Mouse (Mus musculus): ENCODE data around the gene Setd6. TPM values are rescaled to one million over a fixed set of nuclear protein-coding genes. Genes with fewer than 3 reads are reported as not detected.

The Setd6 gene
- 23.6 and 23.7 TPM in 2 replicates for polyA plus RNA-seq (2015; fragmentation: Nextera tagmentation; extraction: Ambion mirVana)

DNA sequence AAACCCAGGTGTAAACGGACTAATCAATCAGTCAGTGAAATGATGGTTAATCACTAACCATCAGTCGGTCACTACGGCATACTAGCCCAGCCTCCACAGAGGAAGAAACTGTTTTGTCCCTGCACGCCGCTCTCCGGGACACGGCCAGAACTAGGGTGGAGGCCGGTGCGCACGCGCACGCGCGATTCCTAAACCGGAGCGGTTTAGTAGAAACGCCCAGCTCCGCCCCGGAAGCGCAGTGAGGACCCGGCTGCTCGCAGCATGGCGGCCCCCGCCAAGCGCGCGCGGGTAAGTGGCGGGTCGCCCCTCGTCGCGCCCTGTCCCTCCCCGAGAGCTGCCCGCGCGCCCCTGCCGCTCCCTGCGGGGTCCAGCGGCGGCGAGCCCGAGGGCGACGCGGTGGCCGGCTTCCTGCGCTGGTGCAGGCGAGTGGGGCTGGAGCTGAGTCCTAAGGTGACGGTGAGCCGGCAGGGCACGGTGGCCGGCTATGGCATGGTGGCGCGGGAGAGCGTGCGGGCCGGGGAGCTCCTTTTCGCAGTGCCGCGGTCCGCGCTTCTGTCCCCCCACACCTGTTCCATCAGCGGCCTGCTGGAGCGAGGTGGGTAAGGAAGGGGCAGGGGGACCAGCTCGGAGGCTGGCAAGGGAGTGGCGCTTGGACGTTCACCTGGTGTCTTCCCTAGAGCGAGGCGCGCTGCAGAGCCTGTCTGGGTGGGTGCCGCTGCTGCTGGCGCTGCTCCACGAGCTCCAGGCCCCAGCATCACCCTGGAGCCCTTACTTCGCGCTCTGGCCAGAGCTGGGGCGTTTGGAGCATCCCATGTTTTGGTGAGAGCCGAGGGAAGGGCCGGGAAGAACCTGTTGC lies at the start of gene Setd6:
Gene Setd6, plus strand, starts transcription at position 206 of the 856 bp plus-strand sequence.
- H3K9me3 ChIP-seq = no peaks in the 10 kb centered on the region
- H3K9ac ChIP-seq = peak within 1 kb of the TSS; percentile 84
- peak within 1 kb of the TSS; percentile 87 for H3K4me3 ChIP-seq
- peaks cover 20% of the 10 kb centered on the region for H3K4me1 ChIP-seq (replicated peaks)
- H3K36me3 ChIP-seq = peaks cover 59% of the 10 kb centered on the region
- H3K4me2 ChIP-seq = peak within 1 kb of the TSS; percentile 98
- peak within 1 kb of the TSS; percentile 81 for H3K27ac ChIP-seq
- no peaks in the 10 kb centered on the region for H3K27me3 ChIP-seq
- ATAC-seq (ENCODE audit: low FRiP score) = peak; percentile 90
- WGBS = under 1% methylated on average over 79 of the region's 79 CpGs

DNA sequence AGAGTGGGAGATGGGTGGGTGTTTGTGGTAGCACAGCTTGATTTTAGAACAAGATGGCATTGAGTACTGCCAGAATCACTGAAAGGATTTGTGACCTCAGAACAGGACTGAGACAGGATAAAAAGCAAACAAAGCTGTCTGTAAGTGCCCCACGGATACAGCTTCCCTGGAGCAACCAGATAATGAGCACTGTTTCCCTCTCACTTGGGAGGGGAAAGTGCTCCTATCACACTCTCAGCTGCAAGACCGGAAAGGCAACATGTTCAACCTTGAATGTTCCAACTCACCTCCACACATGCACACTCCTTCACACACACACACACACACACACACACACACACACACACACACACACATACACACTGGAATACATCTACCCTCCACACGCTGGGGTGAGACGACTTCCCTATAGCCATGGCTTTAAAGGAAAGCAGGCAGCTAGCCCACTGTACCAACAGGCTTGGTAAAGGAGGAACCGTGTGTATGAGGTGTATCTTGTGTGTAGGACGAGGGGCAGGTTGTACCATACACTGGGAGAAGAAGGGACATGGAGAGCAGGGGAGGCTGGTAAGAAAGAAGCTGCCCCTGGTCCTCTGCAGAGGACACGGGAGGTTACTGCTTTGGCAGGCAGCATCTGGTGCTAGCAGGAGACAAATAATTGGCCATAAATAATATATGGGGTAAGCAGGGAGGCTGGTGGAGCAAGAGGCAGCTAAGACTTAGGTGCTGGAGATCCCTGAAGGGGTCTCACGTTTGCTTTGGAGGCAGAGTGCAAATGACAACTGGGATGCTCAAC lies 47.3 kb upstream of the Setd6 start:
- Histone ChIP-seq H3K9me3 (no peaks in the 10 kb centered on the region), H3K27me3 (no peaks in the 10 kb centered on the region), H3K27ac (peak overlapping the region; percentile 55), H3K4me2 (no peak overlapping the region), H3K4me1 (replicated peaks) (peaks cover 5% of the 10 kb centered on the region), H3K4me3 (no peak overlapping the region), H3K36me3 (no peaks in the 10 kb centered on the region), H3K9ac (0 out of 2 replicates have a peak overlapping the region, but pooled peaks have one; percentile 3)
- 61% methylated on average over 8 of the region's 8 CpGs for WGBS
- no peak for ATAC-seq (ENCODE audit: low FRiP score)

DNA sequence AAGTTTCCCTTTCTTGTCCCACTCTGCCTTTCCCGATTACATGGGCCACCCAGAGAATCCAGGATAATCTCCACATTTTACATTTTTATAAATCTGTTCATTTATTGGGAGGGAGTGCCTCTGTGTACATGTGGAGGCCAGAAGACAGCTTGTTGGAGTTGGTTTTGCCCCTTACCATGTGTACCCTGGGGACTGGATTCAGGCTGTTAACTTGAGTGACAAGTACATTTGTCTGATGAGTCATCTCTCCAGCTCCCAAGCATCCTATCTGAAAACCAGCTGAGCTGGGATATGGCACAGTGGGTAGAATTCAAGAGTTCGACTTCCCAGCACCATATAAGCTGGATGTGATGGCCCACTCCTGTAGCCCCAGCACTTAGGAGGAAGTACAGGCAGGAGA lies 45.7 kb upstream of the Setd6 start:
- Histone ChIP-seq H3K9me3 (no peaks in the 10 kb centered on the region), H3K27me3 (peaks cover 6% of the 10 kb centered on the region), H3K9ac (no peak overlapping the region), H3K4me1 (replicated peaks) (peaks cover 12% of the 10 kb centered on the region), H3K36me3 (no peaks in the 10 kb centered on the region), H3K27ac (no peak overlapping the region), H3K4me2 (no peak overlapping the region), H3K4me3 (no peak overlapping the region)
- 90% methylated on average over 2 of the region's 2 CpGs for WGBS
- no peak for ATAC-seq (ENCODE audit: low FRiP score)

- Histone ChIP-seq H3K27ac (no peak overlapping the region), H3K36me3 (no peaks in the 10 kb centered on the region), H3K9me3 (no peaks in the 10 kb centered on the region), H3K4me3 (no peak overlapping the region), H3K9ac (no peak overlapping the region), H3K4me2 (no peak overlapping the region), H3K4me1 (replicated peaks) (peaks cover 14% of the 10 kb centered on the region), H3K27me3 (peaks cover 25% of the 10 kb centered on the region)
- no peak for ATAC-seq (ENCODE audit: low FRiP score)
- 86% methylated on average over 6 of the region's 6 CpGs for WGBS
Observed at GRCm38 (mm10) chr8:95671861-95672260, 43.8 kb upstream of the Setd6 start.

GRCm38 (mm10) chr8:95672811-95673210 lies 42.9 kb upstream of the Setd6 start:
- Histone ChIP-seq H3K4me3 (no peak overlapping the region), H3K9ac (no peak overlapping the region), H3K4me2 (no peak overlapping the region), H3K4me1 (replicated peaks) (peaks cover 21% of the 10 kb centered on the region), H3K27ac (no peak overlapping the region), H3K27me3 (peaks cover 34% of the 10 kb centered on the region), H3K36me3 (no peaks in the 10 kb centered on the region), H3K9me3 (no peaks in the 10 kb centered on the region)
- WGBS = 75% methylated on average over 5 of the region's 5 CpGs
- no peak for ATAC-seq (ENCODE audit: low FRiP score)

DNA sequence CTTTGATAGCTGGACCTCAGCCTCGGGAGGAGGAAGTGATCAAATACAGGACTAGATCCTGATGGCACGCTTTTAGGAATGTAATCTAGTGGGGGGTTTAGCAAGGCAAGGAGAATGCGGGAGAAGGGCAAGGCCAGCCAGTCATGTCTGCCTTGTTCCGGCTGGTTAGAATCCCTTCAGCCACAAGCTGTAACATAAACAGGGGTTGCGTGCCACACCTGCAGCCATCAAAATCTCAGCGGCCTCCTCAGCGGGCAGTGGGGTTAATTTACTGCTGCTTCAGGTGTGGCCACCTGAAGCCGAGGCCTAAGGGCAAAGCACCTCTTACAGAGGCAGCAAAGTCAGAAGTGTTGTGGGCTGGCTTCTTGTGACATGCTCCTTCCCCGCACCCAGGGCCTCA lies 39.0 kb upstream of the Setd6 start, which contains the start of gene Ndrg4:
Gene Ndrg4, plus strand, starts transcription at position 350 of the 400 bp plus-strand sequence.
- peaks cover 41% of the 10 kb centered on the region for H3K4me1 ChIP-seq (replicated peaks)
- H3K27me3 ChIP-seq = peaks cover 63% of the 10 kb centered on the region
- H3K36me3 ChIP-seq = no peaks in the 10 kb centered on the region
- WGBS = 49% methylated on average over 9 of the region's 9 CpGs
- peak within 1 kb of the TSS; percentile 72 for H3K27ac ChIP-seq
- ATAC-seq (ENCODE audit: low FRiP score) = no peak
- H3K9ac ChIP-seq = peak within 1 kb of the TSS; percentile 85
- peak within 1 kb of the TSS; percentile 74 for H3K4me2 ChIP-seq
- peak within 1 kb of the TSS; percentile 69 for H3K4me3 ChIP-seq
- no peaks in the 10 kb centered on the region for H3K9me3 ChIP-seq

DNA sequence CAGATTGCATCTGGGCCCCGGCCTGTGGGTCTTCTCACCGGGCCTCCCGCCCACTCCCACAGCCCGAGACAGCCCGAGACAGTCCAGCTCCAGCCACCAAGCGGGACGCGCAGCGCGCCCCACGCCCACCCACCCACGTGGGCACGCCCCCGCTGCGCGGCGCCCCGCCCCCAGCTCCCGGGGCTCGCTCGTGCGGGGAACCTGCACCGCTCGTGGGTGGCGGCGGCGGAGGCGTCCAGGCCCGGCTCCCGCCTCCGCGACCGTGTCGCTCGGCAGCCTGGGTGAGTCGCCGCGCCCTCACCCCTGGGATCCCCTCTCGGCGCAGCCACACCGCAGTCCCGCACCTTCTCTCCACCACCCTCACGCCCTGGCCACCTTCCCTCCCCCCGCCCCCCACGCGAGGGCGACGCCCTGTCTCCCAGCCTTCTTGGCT lies 38.1 kb upstream of the Setd6 start:
- H3K36me3 ChIP-seq = no peaks in the 10 kb centered on the region
- no peaks in the 10 kb centered on the region for H3K9me3 ChIP-seq
- under 1% methylated on average over 19 of the region's 48 CpGs for WGBS
- peak overlapping the region; percentile 69 for H3K4me3 ChIP-seq
- peaks cover 41% of the 10 kb centered on the region for H3K4me1 ChIP-seq (replicated peaks)
- peak overlapping the region; percentile 85 for H3K9ac ChIP-seq
- peaks cover 63% of the 10 kb centered on the region for H3K27me3 ChIP-seq
- peak overlapping the region; percentile 74 for H3K4me2 ChIP-seq
- peak overlapping the region; percentile 72 for H3K27ac ChIP-seq
- ATAC-seq (ENCODE audit: low FRiP score) = peak; percentile 75

- Histone ChIP-seq H3K27ac (peak overlapping the region; percentile 72), H3K9me3 (no peaks in the 10 kb centered on the region), H3K9ac (peak overlapping the region; percentile 85), H3K27me3 (peaks cover 63% of the 10 kb centered on the region), H3K4me2 (peak overlapping the region; percentile 74), H3K36me3 (no peaks in the 10 kb centered on the region), H3K4me1 (replicated peaks) (peaks cover 41% of the 10 kb centered on the region), H3K4me3 (peak overlapping the region; percentile 69)
- WGBS = under 1% methylated on average over 62 of the region's 70 CpGs
- peak; percentile 58 for ATAC-seq (ENCODE audit: low FRiP score)
Observed at GRCm38 (mm10) chr8:95678024-95678611, 37.6 kb upstream of the Setd6 start.

- H3K4me3 ChIP-seq = no peak overlapping the region
- no peak for ATAC-seq (ENCODE audit: low FRiP score)
- H3K9me3 ChIP-seq = no peaks in the 10 kb centered on the region
- 82% methylated on average over 10 of the region's 10 CpGs for WGBS
- no peak overlapping the region for H3K9ac ChIP-seq
- no peak overlapping the region for H3K4me2 ChIP-seq
- H3K27me3 ChIP-seq = 0 out of 2 replicates have a peak, but pooled peaks cover 3% of the 10 kb centered on the region
- H3K27ac ChIP-seq = no peak overlapping the region
- H3K36me3 ChIP-seq = no peaks in the 10 kb centered on the region
- H3K4me1 ChIP-seq (replicated peaks) = peaks cover 9% of the 10 kb centered on the region
Observed at GRCm38 (mm10) chr8:95688073-95688672, 27.5 kb upstream of the Setd6 start.

DNA sequence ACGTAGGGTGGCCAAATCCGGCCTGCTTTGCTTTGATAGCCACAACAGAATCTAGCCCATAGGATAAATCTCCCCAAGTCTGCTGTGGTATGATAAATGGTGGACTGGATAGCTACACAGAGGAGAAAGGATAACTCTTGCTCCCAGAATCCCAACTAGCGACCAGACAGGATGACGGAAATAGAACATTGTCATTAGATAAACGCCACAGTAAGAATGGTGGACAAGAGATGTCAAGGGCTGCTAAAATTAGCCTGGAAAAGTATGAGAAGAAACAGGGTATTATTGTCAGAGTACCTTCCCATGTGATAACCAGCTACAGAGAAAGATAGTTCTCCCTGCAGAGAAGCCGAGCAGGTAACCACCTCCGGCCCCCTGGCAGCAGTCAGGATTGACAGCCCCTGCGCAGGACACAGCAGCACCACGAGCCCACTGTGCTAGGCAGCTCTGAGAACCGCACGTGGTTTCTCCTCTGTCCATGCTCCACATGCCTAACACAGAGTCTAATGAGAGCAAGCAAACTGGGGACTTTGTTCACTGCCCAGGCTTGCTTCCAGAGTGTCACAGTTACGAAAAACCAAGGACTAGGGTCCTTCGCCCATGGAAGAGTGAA lies 24.6 kb upstream of the Setd6 start:
- H3K9me3 ChIP-seq = no peaks in the 10 kb centered on the region
- WGBS = 85% methylated on average over 13 of the region's 13 CpGs
- no peaks in the 10 kb centered on the region for H3K36me3 ChIP-seq
- no peak for ATAC-seq (ENCODE audit: low FRiP score)
- no peak overlapping the region for H3K27ac ChIP-seq
- no peak overlapping the region for H3K9ac ChIP-seq
- 0 out of 2 replicates have a peak, but pooled peaks cover 13% of the 10 kb centered on the region for H3K27me3 ChIP-seq
- H3K4me3 ChIP-seq = no peak overlapping the region
- H3K4me2 ChIP-seq = no peak overlapping the region
- H3K4me1 ChIP-seq (replicated peaks) = peaks cover 17% of the 10 kb centered on the region

- Histone ChIP-seq H3K36me3 (no peaks in the 10 kb centered on the region), H3K27ac (peak overlapping the region; percentile 35; the same call in 1 of the 2 replicates), H3K9me3 (no peaks in the 10 kb centered on the region), H3K4me3 (no peak overlapping the region), H3K27me3 (peaks cover 30% of the 10 kb centered on the region), H3K9ac (peak overlapping the region; percentile 63), H3K4me2 (no peak overlapping the region; the same call in 1 of the 2 replicates), H3K4me1 (replicated peaks) (peaks cover 29% of the 10 kb centered on the region)
- no peak for ATAC-seq (ENCODE audit: low FRiP score)
- WGBS = 7% methylated on average over 6 of the region's 6 CpGs
Observed at GRCm38 (mm10) chr8:95694631-95695030, 21.1 kb upstream of the Setd6 start.
